Mouse (Mus musculus): Measurements from ENCODE around the gene Asap3.

Asap3 gene

GRCm38 (mm10) chr4:136206033-136206893 is at the start of gene Asap3:
Gene Asap3 (plus strand): TSS chr4:136206365.
- DNase-seq, result peak; percentile 93 to 98

GRCm38 (mm10) chr4:136158498-136158897 is 47.7 kb upstream of the Asap3 start:
- no peak for DNase-seq

GRCm38 (mm10) chr4:136159802-136160397 is 46.3 kb upstream of the Asap3 start:
- peak; percentile 85 to 87 for DNase-seq

- peak; percentile 95 to 96 for DNase-seq
Observed at GRCm38 (mm10) chr4:136163448-136163847, 42.7 kb upstream of the Asap3 start.

GRCm38 (mm10) chr4:136164981-136165380 is 41.2 kb upstream of the Asap3 start:
- no peak for DNase-seq

- no peak for DNase-seq
Observed at GRCm38 (mm10) chr4:136167701-136168100, 38.5 kb upstream of the Asap3 start.

GRCm38 (mm10) chr4:136170401-136170800 is 35.8 kb upstream of the Asap3 start:
- no peak for DNase-seq

GRCm38 (mm10) chr4:136171455-136171854 is 34.7 kb upstream of the Asap3 start:
- DNase-seq, result peak; percentile 26 to 37

- DNase-seq, result peak; percentile 83 to 85
Observed at GRCm38 (mm10) chr4:136172011-136172541, 34.1 kb upstream of the Asap3 start, which contains the start of gene E2f2. Gene E2f2 (plus strand): TSS chr4:136172394.

GRCm38 (mm10) chr4:136172542-136173209 is 33.5 kb upstream of the Asap3 start:
- DNase-seq, result peak; percentile 91 to 96

GRCm38 (mm10) chr4:136173210-136173715 is 32.9 kb upstream of the Asap3 start:
- no peak for DNase-seq

- DNase-seq, result peak; percentile 37 to 58
Observed at GRCm38 (mm10) chr4:136174216-136175193, 31.7 kb upstream of the Asap3 start.

GRCm38 (mm10) chr4:136176022-136176552 is 30.1 kb upstream of the Asap3 start:
- peak in 1 of 2 experiments; percentile 43 for DNase-seq

- peak in 1 of 2 experiments; percentile 45 for DNase-seq
Observed at GRCm38 (mm10) chr4:136177244-136177611, 28.9 kb upstream of the Asap3 start.

GRCm38 (mm10) chr4:136177612-136178474 is 28.3 kb upstream of the Asap3 start:
- peak; percentile 62 to 75 for DNase-seq

- no peak for DNase-seq
Observed at GRCm38 (mm10) chr4:136178475-136178921, 27.7 kb upstream of the Asap3 start.

- no peak for DNase-seq
Observed at GRCm38 (mm10) chr4:136179456-136179855, 26.7 kb upstream of the Asap3 start.

- peak; percentile 90 to 94 for DNase-seq
Observed at GRCm38 (mm10) chr4:136179998-136180397, 26.2 kb upstream of the Asap3 start.

- DNase-seq, result peak; percentile 88 to 90
Observed at GRCm38 (mm10) chr4:136180408-136181330, 25.5 kb upstream of the Asap3 start.

Measured in cerebellum, postnatal 10 days (tissue).